Mouse (Mus musculus) E14TG2a.4 (cell line): ENCODE measurements around the gene Mta3.

ENCODE experiments used
- CTCF ChIP-seq: conservative IDR thresholded peaks from 2 replicates; pipeline ENCODE4 v1.5.1; 2014; ENCODE audit warnings: low read length
- NANOG ChIP-seq: IDR thresholded peaks from 2 replicates; pipeline ENCODE4 v1.6.1; 2014; ENCODE audit warnings: borderline replicate concordance, low read length, mixed read lengths
- POU5F1 ChIP-seq: IDR thresholded peaks from 2 replicates; pipeline ENCODE4 v1.6.1; 2014; ENCODE audit warnings: low read length, borderline replicate concordance

- TF ChIP-seq CTCF (no peak), POU5F1 (no peak), NANOG (no peak)
These were observed 76.8 kb downstream of the Mta3 start for GRCm38 (mm10) chr17:83782740-83783139.
